Mouse (Mus musculus): ENCODE results near the gene Ppp1r1a. TPM values are rescaled to one million over a fixed set of nuclear protein-coding genes. Genes with fewer than 3 reads are reported as not detected.

Ppp1r1a gene
- polyA plus RNA-seq, 1 experiment from 2014 or later, result 12.3 TPM

DNA sequence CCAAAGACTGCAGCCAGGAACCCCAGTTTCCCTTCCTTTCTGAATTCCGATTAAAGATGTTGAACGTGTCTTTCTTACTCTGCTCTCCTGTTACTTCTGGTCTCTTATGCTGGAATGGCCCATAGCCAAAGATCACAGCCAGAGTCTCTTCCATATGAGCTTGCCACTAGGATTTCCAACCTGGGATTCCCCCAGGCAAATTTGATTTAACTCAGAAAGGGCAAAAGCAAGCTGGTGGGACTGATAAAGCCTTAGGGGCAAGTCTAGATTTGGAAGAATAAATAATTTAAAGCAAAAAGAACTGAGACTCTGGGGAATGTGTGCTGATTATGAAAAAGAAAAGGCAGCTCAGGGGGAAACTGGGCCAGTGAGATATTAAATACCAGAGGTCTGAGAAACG is 52.7 kb downstream of the Ppp1r1a start:
- H3K9ac ChIP-seq, result no peak overlapping the region
- no peaks in the 10 kb centered on the region for H3K9me3 ChIP-seq
- no peak for ATAC-seq (ENCODE audit: insufficient read depth, low FRiP score, low read depth)
- H3K4me2 ChIP-seq, result no peak overlapping the region
- peaks cover 6% of the 10 kb centered on the region; the same call in 1 of the 2 replicates for H3K4me1 ChIP-seq
- 66% methylated on average over 3 of the region's 3 CpGs for WGBS
- no peaks in the 10 kb centered on the region for H3K36me3 ChIP-seq
- H3K27ac ChIP-seq, result no peak overlapping the region
- no peak overlapping the region for H3K4me3 ChIP-seq (replicated peaks)
- H3K27me3 ChIP-seq (replicated peaks), result no peaks in the 10 kb centered on the region

DNA sequence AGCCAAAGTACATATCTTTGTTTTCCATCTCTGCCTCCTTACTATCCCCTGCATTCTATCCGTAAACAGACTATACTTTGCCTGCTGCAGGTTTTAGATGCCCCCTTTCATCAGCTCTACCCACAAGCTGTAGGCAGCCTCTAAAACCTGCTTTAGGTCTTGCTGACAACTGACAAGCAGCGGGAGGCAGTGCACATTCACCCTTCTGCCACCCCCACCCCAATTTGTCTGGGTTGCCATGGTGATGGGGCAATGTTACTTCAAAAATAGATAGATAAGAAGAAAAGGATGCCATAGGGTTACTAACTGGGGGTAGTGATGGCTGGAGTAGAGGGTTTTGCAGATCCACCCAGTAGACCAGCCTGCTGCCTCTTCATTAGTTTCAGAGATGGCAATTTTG is 53.3 kb downstream of the Ppp1r1a start:
- H3K4me1 ChIP-seq, result peaks cover 6% of the 10 kb centered on the region; the same call in 1 of the 2 replicates

DNA sequence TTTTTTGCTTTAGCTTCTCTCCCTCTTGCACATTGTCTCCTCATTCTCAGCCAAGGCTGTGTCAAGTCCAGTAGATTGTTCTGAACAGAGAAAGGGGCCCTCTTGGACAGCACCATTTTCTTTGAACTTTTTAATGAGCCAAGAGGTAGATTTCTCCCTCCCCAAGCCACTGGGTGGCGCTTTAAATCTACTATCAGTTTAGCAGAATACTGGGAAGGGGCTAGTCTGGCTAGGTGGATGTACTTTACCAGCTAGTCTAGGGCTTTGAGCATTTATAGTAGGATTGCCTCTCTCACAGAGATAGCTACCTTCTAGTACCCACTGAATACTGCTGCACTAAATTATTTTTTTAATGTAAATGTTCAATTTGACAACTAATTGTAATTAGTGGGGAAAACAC is 55.3 kb downstream of the Ppp1r1a start:
- Histone ChIP-seq H3K27me3 (replicated peaks) (no peaks in the 10 kb centered on the region), H3K27ac (no peak overlapping the region), H3K9me3 (no peaks in the 10 kb centered on the region), H3K4me3 (replicated peaks) (no peak overlapping the region), H3K4me2 (no peak overlapping the region), H3K4me1 (no peaks in the 10 kb centered on the region), H3K9ac (no peak overlapping the region), H3K36me3 (no peaks in the 10 kb centered on the region)
- WGBS, result 0% methylated on average over 1 of the region's 1 CpGs
- no peak for ATAC-seq (ENCODE audit: insufficient read depth, low FRiP score, low read depth)

More for the DNA sequence above, 53.3 kb downstream of the Ppp1r1a start:
- H3K27ac ChIP-seq, result no peak overlapping the region
- no peak for ATAC-seq (ENCODE audit: insufficient read depth, low FRiP score, low read depth)
- H3K9me3 ChIP-seq, result no peaks in the 10 kb centered on the region
- no peak overlapping the region for H3K9ac ChIP-seq
- no peaks in the 10 kb centered on the region for H3K36me3 ChIP-seq
- no peaks in the 10 kb centered on the region for H3K27me3 ChIP-seq (replicated peaks)
- no peak overlapping the region for H3K4me2 ChIP-seq
- H3K4me3 ChIP-seq (replicated peaks), result no peak overlapping the region
- 55% methylated on average over 2 of the region's 2 CpGs for WGBS

Other genes starting within 250 kb of the Ppp1r1a start
- gene Gpr84, start 227.4 kb downstream of the Ppp1r1a start, polyA plus RNA-seq (2015; fragmentation: Nextera tagmentation; extraction: Ambion mirVana), result 0.46 and 0.53 TPM in 2 replicates
- 8.2 and 9.3 TPM in 2 replicates for gene Zfp385a, start 197.9 kb downstream of the Ppp1r1a start, polyA plus RNA-seq (2015; fragmentation: Nextera tagmentation; extraction: Ambion mirVana)
- gene Itga5, start 171.2 kb downstream of the Ppp1r1a start, polyA plus RNA-seq (2015; fragmentation: Nextera tagmentation; extraction: Ambion mirVana), result 48.3 and 53.4 TPM in 2 replicates
- not detected in 2 replicates for gene Gtsf1, start 107.5 kb downstream of the Ppp1r1a start, polyA plus RNA-seq (2015; fragmentation: Nextera tagmentation; extraction: Ambion mirVana)
- not detected in 2 replicates for gene Gtsf2, start 89.5 kb downstream of the Ppp1r1a start, polyA plus RNA-seq (2015; fragmentation: Nextera tagmentation; extraction: Ambion mirVana)
- gene Nckap1l, start 84.2 kb downstream of the Ppp1r1a start, polyA plus RNA-seq (2015; fragmentation: Nextera tagmentation; extraction: Ambion mirVana), result 3.7 and 4.1 TPM in 2 replicates
- gene Pde1b, start 35.0 kb downstream of the Ppp1r1a start, polyA plus RNA-seq (2015; fragmentation: Nextera tagmentation; extraction: Ambion mirVana), result 8.8 and 9.4 TPM in 2 replicates
- gene Glycam1, start 27.1 kb upstream of the Ppp1r1a start, polyA plus RNA-seq (2015; fragmentation: Nextera tagmentation; extraction: Ambion mirVana), result not detected in 2 replicates
- gene Mucl1, start 217.5 kb upstream of the Ppp1r1a start, polyA plus RNA-seq (2015; fragmentation: Nextera tagmentation; extraction: Ambion mirVana), result not detected in 2 replicates

Data from stomach, embryonic 15.5 days (tissue).